Mouse (Mus musculus): Measurements from ENCODE around the gene Phospho1. TPM values are rescaled to one million over a fixed set of nuclear protein-coding genes. Genes with fewer than 3 reads are reported as not detected.

Gene Phospho1
- polyA plus RNA-seq (2015; fragmentation: Nextera tagmentation; extraction: Ambion mirVana) = 2.0 TPM in 1 of 2 replicates, not detected in the other

GRCm38 (mm10) chr11:95824071-95824876 is at the start of gene Phospho1:
Gene Phospho1 (plus strand): TSS chr11:95824499.
- Histone ChIP-seq H3K9me3 (replicated peaks) (no peaks in the 10 kb centered on the region), H3K9ac (peak within 1 kb of the TSS; percentile 61), H3K4me1 (peaks cover 15% of the 10 kb centered on the region), H3K27me3 (peaks cover 54% of the 10 kb centered on the region), H3K4me2 (peak within 1 kb of the TSS; percentile 95), H3K36me3 (no peaks in the 10 kb centered on the region), H3K4me3 (replicated peaks) (peak within 1 kb of the TSS; percentile 67), H3K27ac (0 out of 2 replicates have a peak within 1 kb of the TSS, but pooled peaks have one; percentile 2)
- ATAC-seq (replicated peaks; ENCODE audit: low FRiP score) = peak; percentile 98
- under 1% methylated on average over 76 of the region's 78 CpGs for WGBS

GRCm38 (mm10) chr11:95777323-95778297 is 46.7 kb upstream of the Phospho1 start:
- Histone ChIP-seq H3K27me3 (no peaks in the 10 kb centered on the region), H3K27ac (no peak overlapping the region), H3K9me3 (replicated peaks) (no peaks in the 10 kb centered on the region), H3K4me1 (no peaks in the 10 kb centered on the region), H3K36me3 (peaks cover 7% of the 10 kb centered on the region; the same call in 1 of the 2 replicates), H3K4me2 (no peak overlapping the region), H3K4me3 (replicated peaks) (no peak overlapping the region), H3K9ac (no peak overlapping the region)
- 66% methylated on average over 17 of the region's 17 CpGs for WGBS
- ATAC-seq (replicated peaks; ENCODE audit: low FRiP score) = 0 out of 2 replicates have a peak, but pooled peaks have one; percentile 25

GRCm38 (mm10) chr11:95778831-95779251 is 45.5 kb upstream of the Phospho1 start:
- Histone ChIP-seq H3K36me3 (peaks cover 6% of the 10 kb centered on the region; the same call in 1 of the 2 replicates), H3K9ac (no peak overlapping the region), H3K4me2 (no peak overlapping the region), H3K27ac (no peak overlapping the region), H3K27me3 (no peaks in the 10 kb centered on the region), H3K4me3 (replicated peaks) (no peak overlapping the region), H3K4me1 (no peaks in the 10 kb centered on the region), H3K9me3 (replicated peaks) (no peaks in the 10 kb centered on the region)
- WGBS = 78% methylated on average over 4 of the region's 4 CpGs
- ATAC-seq (replicated peaks; ENCODE audit: low FRiP score) = no peak

GRCm38 (mm10) chr11:95779366-95779765 is 44.9 kb upstream of the Phospho1 start:
- H3K4me1 ChIP-seq = no peaks in the 10 kb centered on the region
- H3K27me3 ChIP-seq = no peaks in the 10 kb centered on the region
- H3K36me3 ChIP-seq = peaks cover 6% of the 10 kb centered on the region; the same call in 1 of the 2 replicates
- H3K4me3 ChIP-seq (replicated peaks) = no peak overlapping the region
- ATAC-seq (replicated peaks; ENCODE audit: low FRiP score) = no peak
- no peak overlapping the region for H3K4me2 ChIP-seq
- no peak overlapping the region for H3K27ac ChIP-seq
- H3K9me3 ChIP-seq (replicated peaks) = no peaks in the 10 kb centered on the region
- no peak overlapping the region for H3K9ac ChIP-seq
- 76% methylated on average over 4 of the region's 4 CpGs for WGBS

- H3K4me1 ChIP-seq = no peaks in the 10 kb centered on the region
- H3K27ac ChIP-seq = no peak overlapping the region
- no peak overlapping the region for H3K4me3 ChIP-seq (replicated peaks)
- 88% methylated on average over 8 of the region's 8 CpGs for WGBS
- H3K27me3 ChIP-seq = no peaks in the 10 kb centered on the region
- H3K4me2 ChIP-seq = no peak overlapping the region
- peaks cover 6% of the 10 kb centered on the region; the same call in 1 of the 2 replicates for H3K36me3 ChIP-seq
- H3K9ac ChIP-seq = no peak overlapping the region
- no peaks in the 10 kb centered on the region for H3K9me3 ChIP-seq (replicated peaks)
- no peak for ATAC-seq (replicated peaks; ENCODE audit: low FRiP score)
Observed at GRCm38 (mm10) chr11:95780480-95780879, 43.8 kb upstream of the Phospho1 start.

- no peak overlapping the region for H3K9ac ChIP-seq
- no peaks in the 10 kb centered on the region for H3K36me3 ChIP-seq
- H3K4me1 ChIP-seq = no peaks in the 10 kb centered on the region
- no peaks in the 10 kb centered on the region for H3K27me3 ChIP-seq
- H3K4me3 ChIP-seq (replicated peaks) = no peak overlapping the region
- 72% methylated on average over 11 of the region's 11 CpGs for WGBS
- no peak overlapping the region for H3K4me2 ChIP-seq
- H3K27ac ChIP-seq = no peak overlapping the region
- H3K9me3 ChIP-seq (replicated peaks) = no peaks in the 10 kb centered on the region
- ATAC-seq (replicated peaks; ENCODE audit: low FRiP score) = no peak
Observed at GRCm38 (mm10) chr11:95781557-95781956, 42.7 kb upstream of the Phospho1 start.

- H3K9ac ChIP-seq = no peak overlapping the region
- no peaks in the 10 kb centered on the region for H3K9me3 ChIP-seq (replicated peaks)
- no peak overlapping the region for H3K4me3 ChIP-seq (replicated peaks)
- 82% methylated on average over 4 of the region's 4 CpGs for WGBS
- peaks cover 6% of the 10 kb centered on the region; the same call in 1 of the 2 replicates for H3K4me1 ChIP-seq
- H3K4me2 ChIP-seq = no peak overlapping the region
- no peak overlapping the region for H3K27ac ChIP-seq
- no peak for ATAC-seq (replicated peaks; ENCODE audit: low FRiP score)
- H3K36me3 ChIP-seq = no peaks in the 10 kb centered on the region
- no peaks in the 10 kb centered on the region for H3K27me3 ChIP-seq
Observed at GRCm38 (mm10) chr11:95783457-95783856, 40.8 kb upstream of the Phospho1 start.

- Histone ChIP-seq H3K9ac (no peak overlapping the region), H3K4me2 (no peak overlapping the region), H3K36me3 (no peaks in the 10 kb centered on the region), H3K27ac (no peak overlapping the region), H3K27me3 (no peaks in the 10 kb centered on the region), H3K4me1 (peaks cover 6% of the 10 kb centered on the region; the same call in 1 of the 2 replicates), H3K9me3 (replicated peaks) (no peaks in the 10 kb centered on the region), H3K4me3 (replicated peaks) (no peak overlapping the region)
- 87% methylated on average over 9 of the region's 9 CpGs for WGBS
- no peak for ATAC-seq (replicated peaks; ENCODE audit: low FRiP score)
Observed at GRCm38 (mm10) chr11:95783958-95784357, 40.3 kb upstream of the Phospho1 start.

- Histone ChIP-seq H3K9ac (no peak overlapping the region), H3K27me3 (no peaks in the 10 kb centered on the region), H3K4me1 (peaks cover 6% of the 10 kb centered on the region; the same call in 1 of the 2 replicates), H3K36me3 (no peaks in the 10 kb centered on the region), H3K27ac (no peak overlapping the region), H3K4me2 (no peak overlapping the region), H3K9me3 (replicated peaks) (no peaks in the 10 kb centered on the region), H3K4me3 (replicated peaks) (no peak overlapping the region)
- ATAC-seq (replicated peaks; ENCODE audit: low FRiP score) = no peak
- 95% methylated on average over 4 of the region's 4 CpGs for WGBS
Observed at GRCm38 (mm10) chr11:95785675-95786074, 38.6 kb upstream of the Phospho1 start.

GRCm38 (mm10) chr11:95786511-95786910 is 37.8 kb upstream of the Phospho1 start:
- no peak overlapping the region for H3K4me3 ChIP-seq (replicated peaks)
- no peak overlapping the region for H3K4me2 ChIP-seq
- H3K4me1 ChIP-seq = peaks cover 6% of the 10 kb centered on the region; the same call in 1 of the 2 replicates
- no peaks in the 10 kb centered on the region for H3K9me3 ChIP-seq (replicated peaks)
- H3K9ac ChIP-seq = no peak overlapping the region
- no peaks in the 10 kb centered on the region for H3K27me3 ChIP-seq
- ATAC-seq (replicated peaks; ENCODE audit: low FRiP score) = 0 out of 2 replicates have a peak, but pooled peaks have one; percentile 12
- no peaks in the 10 kb centered on the region for H3K36me3 ChIP-seq
- 73% methylated on average over 6 of the region's 6 CpGs for WGBS
- H3K27ac ChIP-seq = no peak overlapping the region

- H3K4me2 ChIP-seq = no peak overlapping the region
- peaks cover 9% of the 10 kb centered on the region for H3K4me1 ChIP-seq
- H3K9me3 ChIP-seq (replicated peaks) = no peaks in the 10 kb centered on the region
- H3K4me3 ChIP-seq (replicated peaks) = no peak overlapping the region
- 72% methylated on average over 8 of the region's 8 CpGs for WGBS
- no peak overlapping the region for H3K9ac ChIP-seq
- H3K36me3 ChIP-seq = no peaks in the 10 kb centered on the region
- no peak for ATAC-seq (replicated peaks; ENCODE audit: low FRiP score)
- no peak overlapping the region for H3K27ac ChIP-seq
- H3K27me3 ChIP-seq = no peaks in the 10 kb centered on the region
Observed at GRCm38 (mm10) chr11:95789451-95789891, 34.8 kb upstream of the Phospho1 start.

Data from kidney, embryonic 15.5 days (tissue).